Mouse (Mus musculus): ENCODE measurements around the gene Tbc1d21. TPM values are rescaled to one million over a fixed set of nuclear protein-coding genes. Genes with fewer than 3 reads are reported as not detected.

The Tbc1d21 gene
- not detected for total RNA-seq (2021)
- long read RNA-seq, experiment 1, result 0 reads
- long read RNA-seq, experiment 2, result 0 reads

DNA sequence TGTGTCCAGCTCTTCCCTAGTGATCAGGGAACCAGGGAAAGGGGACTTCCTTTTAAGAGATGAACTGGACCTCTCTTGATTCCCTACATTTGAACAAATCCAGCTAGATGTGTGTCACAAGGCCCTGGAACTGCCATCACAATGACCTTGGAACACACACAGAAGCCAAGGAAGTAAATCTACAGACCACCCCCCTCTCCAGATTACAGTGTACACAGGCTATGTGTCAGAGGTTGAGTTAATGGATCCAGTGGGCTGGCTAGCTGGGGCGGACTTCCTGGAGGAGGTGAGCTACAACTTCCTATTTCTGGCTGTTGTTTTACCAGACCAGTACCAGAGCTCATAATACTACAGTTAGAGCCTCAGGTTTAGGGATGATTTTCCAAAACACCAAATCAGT lies at the start of gene Tbc1d21:
Gene Tbc1d21 (minus strand): TSS at position 101 of the 400 bp plus-strand sequence.
- DNase-seq (ENCODE audit: low spot score in 2 of 2), result no peak

DNA sequence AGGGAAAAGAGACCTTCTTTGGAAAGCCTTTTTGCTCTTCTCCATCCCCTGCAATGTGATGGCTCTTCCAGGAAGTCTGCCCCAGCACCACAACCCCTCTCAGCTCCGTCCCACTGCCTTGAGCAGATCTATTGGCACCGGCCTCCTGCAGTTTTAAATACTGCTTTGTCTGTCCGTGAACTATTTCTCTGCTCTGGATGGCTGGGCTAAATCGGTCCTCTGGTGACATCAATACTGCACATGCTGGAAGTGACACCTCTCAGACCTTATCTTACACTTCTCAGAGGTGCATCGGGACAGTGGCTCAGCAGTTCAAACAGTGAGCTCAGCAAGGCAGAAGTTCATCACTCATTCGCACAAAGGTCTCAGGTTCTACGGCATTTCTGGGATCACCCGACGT lies 41.3 kb upstream of the Tbc1d21 start:
- no peak for DNase-seq (ENCODE audit: low spot score in 2 of 2)

- no peak for DNase-seq (ENCODE audit: low spot score in 2 of 2)
These were observed 39.9 kb upstream of the Tbc1d21 start for GRCm38 (mm10) chr9:58410057-58410735.

GRCm38 (mm10) chr9:58409247-58409646 lies 39.0 kb upstream of the Tbc1d21 start:
- DNase-seq (ENCODE audit: low spot score in 2 of 2), result peak in 1 of 2 experiments; percentile 20

DNA sequence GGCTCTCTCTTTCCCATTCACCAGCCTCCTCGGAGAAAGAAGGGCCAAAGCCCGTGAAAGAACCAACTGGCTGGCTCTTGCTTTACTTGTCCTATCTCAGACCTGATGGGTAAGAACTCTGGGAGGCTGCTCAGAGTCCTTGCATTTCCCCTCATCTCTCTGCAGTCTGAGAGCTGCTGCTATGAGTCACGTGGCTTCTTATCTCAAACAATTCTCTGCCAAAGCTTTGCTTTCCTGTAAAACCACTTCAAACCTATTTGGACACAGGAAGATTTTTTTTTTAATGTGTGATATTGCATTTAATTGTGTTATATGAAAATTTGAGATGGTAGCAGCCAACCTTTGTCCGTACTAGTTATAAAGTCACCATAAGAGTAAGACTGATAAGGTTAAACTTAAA lies 34.2 kb upstream of the Tbc1d21 start:
- no peak for DNase-seq (ENCODE audit: low spot score in 2 of 2)

- no peak for DNase-seq (ENCODE audit: low spot score in 2 of 2)
These were observed 31.3 kb upstream of the Tbc1d21 start for GRCm38 (mm10) chr9:58401371-58402082.

- no peak for DNase-seq (ENCODE audit: low spot score in 2 of 2)
These were observed 29.4 kb upstream of the Tbc1d21 start for GRCm38 (mm10) chr9:58399609-58400008.

GRCm38 (mm10) chr9:58394605-58395004 lies 24.4 kb upstream of the Tbc1d21 start:
- no peak for DNase-seq (ENCODE audit: low spot score in 2 of 2)

GRCm38 (mm10) chr9:58393875-58394274 lies 23.6 kb upstream of the Tbc1d21 start:
- DNase-seq (ENCODE audit: low spot score in 2 of 2), result no peak

- DNase-seq (ENCODE audit: low spot score in 2 of 2), result no peak
These were observed 18.1 kb upstream of the Tbc1d21 start for GRCm38 (mm10) chr9:58388381-58388780.

GRCm38 (mm10) chr9:58378878-58379277 lies 8.6 kb upstream of the Tbc1d21 start:
- no peak for DNase-seq (ENCODE audit: low spot score in 2 of 2)

DNA sequence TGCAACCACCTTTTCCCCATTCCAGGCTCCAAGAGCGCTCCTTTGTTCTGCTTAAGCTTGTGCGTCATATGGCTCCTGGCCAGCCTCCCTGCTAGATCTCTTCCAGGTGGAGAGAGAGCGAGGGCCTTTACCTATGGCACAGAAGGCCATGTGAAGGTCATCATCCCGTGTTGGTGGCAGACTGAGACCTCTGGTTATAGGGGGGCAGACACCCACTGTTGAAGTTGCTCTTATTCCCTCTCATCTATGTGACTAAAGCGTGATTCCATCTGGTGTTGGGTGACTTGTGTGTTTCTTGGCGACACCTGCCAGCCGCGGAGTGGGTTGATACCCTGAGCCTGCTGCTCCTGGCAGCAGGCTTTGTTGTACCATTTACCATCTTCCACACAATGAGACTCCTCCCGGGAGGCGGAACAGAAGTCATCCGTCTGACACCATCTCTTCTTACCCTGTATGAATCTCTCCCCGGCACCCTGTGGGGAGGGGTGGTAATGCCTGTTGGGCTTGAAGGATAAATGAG lies 3.7 kb upstream of the Tbc1d21 start:
- peak; percentile 51 to 54 for DNase-seq (ENCODE audit: low spot score in 2 of 2)

DNA sequence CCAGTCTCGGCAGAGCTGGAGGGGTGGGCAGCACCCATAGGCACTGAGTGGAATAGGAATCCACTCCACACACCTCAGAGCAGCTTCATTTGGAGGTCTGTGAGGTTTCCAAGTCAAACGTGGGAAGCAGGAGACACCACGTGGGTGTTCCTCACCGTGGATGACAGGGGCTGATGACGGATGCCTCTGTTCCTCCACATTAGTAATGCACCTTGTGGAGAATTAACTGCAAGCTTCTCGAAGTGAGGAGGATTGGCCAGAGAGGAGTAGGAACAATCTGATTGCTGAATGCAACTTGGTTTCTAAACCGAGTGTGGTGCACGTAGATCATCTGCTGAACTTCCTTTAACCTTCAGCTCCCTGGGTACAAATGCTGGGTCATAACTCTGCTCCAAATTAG lies 1.7 kb upstream of the Tbc1d21 start:
- no peak for DNase-seq (ENCODE audit: low spot score in 2 of 2)

DNA sequence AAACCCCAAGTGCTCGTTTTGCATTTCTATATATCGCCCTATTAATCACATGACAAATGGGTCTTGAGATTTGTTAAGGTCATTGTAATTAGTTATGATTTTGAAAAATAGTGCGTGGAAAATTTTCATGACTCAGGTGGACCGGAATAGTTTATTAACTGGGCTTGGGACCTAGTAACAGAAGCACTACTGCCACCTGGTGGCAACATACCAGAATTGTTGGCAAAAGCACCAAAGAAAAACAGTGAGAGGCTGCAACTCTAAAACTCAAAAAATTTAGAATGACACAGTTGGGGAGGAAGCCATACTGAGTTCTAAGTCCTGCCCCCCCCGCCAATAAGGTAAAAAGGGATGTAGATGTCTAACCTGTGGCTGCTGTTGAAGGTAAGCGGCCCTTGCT lies 611 bp downstream of the Tbc1d21 start:
- peak; percentile 17 to 24 for DNase-seq (ENCODE audit: low spot score in 2 of 2)

- DNase-seq (ENCODE audit: low spot score in 2 of 2), result peak; percentile 8 to 31
These were observed 5.9 kb downstream of the Tbc1d21 start for GRCm38 (mm10) chr9:58364325-58364724.

DNA sequence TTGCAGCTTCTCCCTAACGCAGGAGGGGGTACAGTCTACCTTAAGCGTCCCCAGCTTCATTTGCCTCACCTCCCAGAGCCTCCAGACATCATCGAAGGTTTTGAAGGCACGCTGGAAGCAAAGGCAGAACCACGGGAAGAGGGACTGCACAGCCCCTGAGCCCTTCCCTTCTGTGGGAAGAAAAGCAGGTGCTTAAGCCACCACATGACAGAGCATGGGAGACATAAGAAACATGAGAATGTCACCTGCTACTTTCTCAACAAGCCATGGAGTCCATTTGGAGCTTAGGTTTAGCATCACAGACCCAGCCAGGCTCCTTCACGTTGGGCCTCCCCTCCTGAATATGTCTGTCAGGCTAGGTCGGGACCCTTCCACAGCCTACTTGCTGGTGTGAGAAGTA lies 8.3 kb downstream of the Tbc1d21 start:
- DNase-seq (ENCODE audit: low spot score in 2 of 2), result no peak

- DNase-seq (ENCODE audit: low spot score in 2 of 2), result no peak
These were observed 8.9 kb downstream of the Tbc1d21 start for GRCm38 (mm10) chr9:58361373-58361772.

DNA sequence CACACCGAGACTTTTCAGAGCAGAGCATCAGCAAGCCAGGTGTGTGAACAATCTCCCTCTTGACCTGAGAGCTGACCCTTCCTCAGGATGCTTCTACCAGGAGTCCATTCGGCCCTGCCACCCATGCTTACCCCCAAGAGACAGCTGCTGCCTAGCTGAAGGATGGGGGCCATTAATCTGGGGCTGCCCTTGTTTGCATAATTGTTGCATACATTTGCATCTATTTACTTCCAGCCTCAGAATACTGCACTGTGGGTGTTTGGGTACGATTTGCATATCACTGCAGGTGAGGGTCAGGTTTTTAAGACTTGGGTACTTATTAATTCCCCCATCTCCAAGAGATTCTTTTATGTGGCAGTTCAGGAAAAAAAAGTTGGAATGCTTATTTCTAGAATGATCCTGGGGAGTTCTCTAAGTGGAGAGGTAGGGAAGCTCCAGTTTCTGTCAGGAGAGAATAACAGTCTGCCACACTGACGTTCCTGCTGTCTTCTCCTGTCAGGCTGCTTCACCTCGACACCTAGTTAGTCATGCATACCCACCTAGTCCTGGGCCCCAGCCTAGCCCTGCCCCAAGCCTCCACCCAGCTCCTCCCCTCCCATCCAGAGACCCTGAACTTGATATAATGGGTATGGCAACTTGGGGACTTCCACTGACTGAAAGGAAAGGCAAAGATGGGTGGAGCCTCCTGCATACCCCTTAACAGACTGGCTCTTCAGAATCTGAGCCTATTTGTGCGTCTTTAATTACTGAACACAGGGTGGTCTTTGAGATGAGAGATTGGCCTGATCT lies 14.8 kb downstream of the Tbc1d21 start:
- no peak for DNase-seq (ENCODE audit: low spot score in 2 of 2)

DNA sequence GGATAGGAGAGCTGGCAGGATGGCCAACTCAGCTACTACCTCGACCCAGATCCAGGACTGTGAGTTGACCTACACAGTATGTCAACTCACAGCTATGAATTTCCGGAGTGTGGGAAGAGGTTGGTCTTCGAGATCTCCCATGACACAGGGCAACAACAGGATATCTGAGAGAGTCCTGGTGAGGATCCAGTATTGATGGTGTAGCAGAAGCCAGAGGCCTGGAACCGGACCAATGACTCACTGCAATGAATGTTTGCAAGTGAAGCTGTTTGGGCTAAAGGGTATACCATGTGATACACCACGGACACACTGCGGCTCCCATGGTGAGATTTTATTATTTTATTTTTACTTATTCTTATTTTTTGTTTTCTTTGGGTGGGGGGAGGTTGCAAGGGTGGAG lies 15.6 kb downstream of the Tbc1d21 start:
- DNase-seq (ENCODE audit: low spot score in 2 of 2), result no peak

DNA sequence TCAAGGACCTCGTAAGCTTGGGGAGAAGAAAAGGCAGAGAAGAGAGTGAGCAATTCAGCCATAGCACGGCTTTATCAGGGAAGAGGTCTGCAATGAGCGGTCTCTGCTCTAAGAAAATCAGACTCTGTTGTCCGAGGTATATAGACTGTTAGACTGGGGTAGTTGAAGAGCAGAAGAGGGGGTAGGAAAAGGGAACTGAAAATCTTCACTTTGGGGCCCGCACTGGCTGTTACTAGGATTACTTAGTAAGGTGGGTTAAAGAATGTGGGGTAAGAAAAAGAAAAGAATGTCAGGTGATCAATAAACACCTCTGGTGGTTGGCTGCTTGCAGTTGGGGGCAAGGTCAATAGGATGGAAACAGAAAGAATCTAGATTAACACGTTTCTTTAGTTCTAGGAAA lies 17.0 kb downstream of the Tbc1d21 start:
- DNase-seq (ENCODE audit: low spot score in 2 of 2), result no peak

DNA sequence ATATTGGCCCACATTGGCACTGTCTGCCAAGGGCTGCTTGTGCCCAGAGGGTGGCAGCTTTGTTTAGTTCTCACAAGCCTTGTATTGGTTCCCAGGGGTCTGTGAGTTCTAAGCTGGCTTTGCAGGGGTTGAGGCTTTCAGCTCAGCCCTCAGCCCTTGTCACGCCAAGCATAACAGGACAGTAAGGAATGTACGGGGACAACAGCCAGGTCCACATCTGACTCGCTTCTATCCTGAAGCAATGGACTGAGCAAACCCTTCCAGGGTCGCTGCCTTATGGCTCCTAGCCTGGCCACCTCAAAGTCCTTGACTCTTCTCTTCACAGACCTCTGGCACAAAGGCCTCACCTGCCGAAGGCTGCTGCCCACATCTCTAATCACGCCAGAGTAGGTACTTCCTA lies 22.5 kb downstream of the Tbc1d21 start:
- DNase-seq (ENCODE audit: low spot score in 2 of 2), result no peak

DNA sequence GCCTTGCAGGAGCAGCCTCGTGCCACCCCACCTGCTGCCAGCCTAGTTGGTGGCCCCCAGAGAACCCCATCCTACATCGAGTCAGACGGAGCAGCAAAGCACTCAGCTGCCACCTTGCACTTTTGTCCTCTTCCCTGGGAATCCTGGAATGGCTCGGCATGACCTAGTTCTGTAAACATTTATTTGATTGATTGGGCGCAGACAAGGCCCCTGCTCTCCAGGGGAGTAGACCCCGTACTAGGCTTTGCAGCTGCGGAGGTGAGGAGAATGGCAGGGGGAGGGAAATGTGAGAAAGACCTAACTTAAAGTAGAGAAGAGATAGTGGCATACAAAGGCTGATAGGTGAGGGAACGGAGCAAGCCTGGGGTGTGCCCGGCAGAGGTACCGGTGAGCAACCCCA lies 23.8 kb downstream of the Tbc1d21 start:
- no peak for DNase-seq (ENCODE audit: low spot score in 2 of 2)
